Mouse (Mus musculus) testis, adult 2 months (tissue): ENCODE results near the gene Mtfr2. TPM values are rescaled to one million over a fixed set of nuclear protein-coding genes. Genes with fewer than 3 reads are reported as not detected.
A peak's percentile ranks its signal among the peaks of the same experiment; 100 is the strongest.

Experiments
- H3K27ac ChIP-seq: fragments of 200-500 bp; 2 replicates; pipeline ENCODE4 v1.5.1; 2012; ENCODE audit warnings: low read depth, low read length; ENCODE audit not compliant: control insufficient read depth, insufficient read depth
- H3K27me3 ChIP-seq: fragments of 200-500 bp; 2 replicates; pipeline ENCODE4 v1.6.1; 2012; ENCODE audit warnings: mild to moderate bottlenecking, low read length, moderate library complexity; ENCODE audit not compliant: control insufficient read depth, insufficient read depth
- H3K36me3 ChIP-seq: fragments of 200-500 bp; 2 replicates; pipeline ENCODE4 v1.6.1; 2012; ENCODE audit warnings: mild to moderate bottlenecking, low read length; ENCODE audit not compliant: control insufficient read depth, insufficient read depth
- H3K4me1 ChIP-seq: fragments of 200-500 bp; 2 replicates; pipeline ENCODE4 v1.6.1; 2012; ENCODE audit warnings: low read length; ENCODE audit not compliant: control insufficient read depth, insufficient read depth
- H3K4me3 ChIP-seq: fragments of 200-500 bp; 2 replicates; pipeline ENCODE4 v1.5.1; 2012; ENCODE audit warnings: low read depth, mild to moderate bottlenecking, low read length, moderate library complexity, mixed read lengths; ENCODE audit not compliant: control insufficient read depth
- CTCF ChIP-seq: fragments of 200-500 bp; IDR thresholded peaks from 2 replicates; pipeline ENCODE4 v1.5.1; 2012; ENCODE audit warnings: low read depth, mild to moderate bottlenecking, inconsistent platforms, low read length, moderate library complexity; ENCODE audit not compliant: control insufficient read depth, insufficient read depth, insufficient replicate concordance
- POLR2A ChIP-seq: fragments of 200-500 bp; IDR thresholded peaks from 2 replicates; pipeline ENCODE4 v1.6.1; 2012; ENCODE audit warnings: low read depth, mild to moderate bottlenecking, inconsistent platforms, low read length, moderate library complexity; ENCODE audit not compliant: control insufficient read depth
- polyA plus RNA-seq: library from polyadenylated mRNA; depleted of rRNA; stranded (reverse); fragments of >200 nt; gene quantifications from 2 replicates; pipeline ENCODE4 v1.2.3, GENCODE M21; 2012

Gene Mtfr2
- polyA plus RNA-seq, 1 experiment, result 8.2 TPM

DNA sequence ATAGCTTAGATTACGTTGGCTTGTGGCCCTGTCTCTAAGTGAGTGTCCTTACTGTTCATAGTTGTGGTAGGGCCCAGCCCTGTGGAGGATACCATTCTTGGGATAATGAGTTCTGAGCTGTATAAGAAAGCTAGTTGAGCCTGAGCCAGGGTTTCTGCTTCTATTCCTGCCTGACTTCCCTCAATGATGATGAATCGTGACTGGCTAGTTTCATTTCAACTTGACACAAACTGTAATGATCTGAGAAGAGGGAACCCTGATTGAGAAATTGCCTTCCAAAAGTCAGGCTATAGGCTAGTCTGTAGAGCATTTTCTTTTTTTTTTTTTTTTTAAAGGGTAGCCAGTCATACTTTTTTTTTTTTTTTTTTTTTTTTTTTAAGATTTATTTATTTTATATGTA lies 1.3 kb downstream of the Mtfr2 start:
- Histone ChIP-seq H3K4me3 (no peak overlapping the region; the same call in 1 of the 2 replicates), H3K4me1 (no peaks in the 10 kb centered on the region), H3K36me3 (no peaks in the 10 kb centered on the region), H3K27me3 (no peaks in the 10 kb centered on the region), H3K27ac (no peak overlapping the region)
- TF ChIP-seq POLR2A, result no peak
- TF ChIP-seq CTCF, result no peak

GRCm38 (mm10) chr10:20361542-20362449 lies 14.2 kb downstream of the Mtfr2 start:
- H3K27me3 ChIP-seq, result no peaks in the 10 kb centered on the region
- TF ChIP-seq POLR2A, result no peak
- no peak; the same call in 1 of the 2 replicates for TF ChIP-seq CTCF
- H3K27ac ChIP-seq, result no peak overlapping the region
- no peak overlapping the region for H3K4me3 ChIP-seq
- no peaks in the 10 kb centered on the region; the same call in 1 of the 2 replicates for H3K4me1 ChIP-seq
- H3K36me3 ChIP-seq, result no peaks in the 10 kb centered on the region; the same call in 1 of the 2 replicates

- no peak overlapping the region for H3K27ac ChIP-seq
- H3K27me3 ChIP-seq, result no peaks in the 10 kb centered on the region
- H3K4me3 ChIP-seq, result no peak overlapping the region; the same call in 1 of the 2 replicates
- no peaks in the 10 kb centered on the region; the same call in 1 of the 2 replicates for H3K36me3 ChIP-seq
- no peaks in the 10 kb centered on the region; the same call in 1 of the 2 replicates for H3K4me1 ChIP-seq
- no peak for TF ChIP-seq POLR2A
- TF ChIP-seq CTCF, result no peak
Measured at GRCm38 (mm10) chr10:20362450-20363118, 15.0 kb downstream of the Mtfr2 start.

GRCm38 (mm10) chr10:20372046-20372445 lies 24.5 kb downstream of the Mtfr2 start:
- no peak overlapping the region for H3K27ac ChIP-seq
- H3K4me1 ChIP-seq, result no peaks in the 10 kb centered on the region
- H3K27me3 ChIP-seq, result no peaks in the 10 kb centered on the region
- H3K36me3 ChIP-seq, result no peaks in the 10 kb centered on the region
- TF ChIP-seq CTCF (peak; percentile 23; the same call in 1 of the 2 replicates), POLR2A (no peak)
- no peak overlapping the region for H3K4me3 ChIP-seq

DNA sequence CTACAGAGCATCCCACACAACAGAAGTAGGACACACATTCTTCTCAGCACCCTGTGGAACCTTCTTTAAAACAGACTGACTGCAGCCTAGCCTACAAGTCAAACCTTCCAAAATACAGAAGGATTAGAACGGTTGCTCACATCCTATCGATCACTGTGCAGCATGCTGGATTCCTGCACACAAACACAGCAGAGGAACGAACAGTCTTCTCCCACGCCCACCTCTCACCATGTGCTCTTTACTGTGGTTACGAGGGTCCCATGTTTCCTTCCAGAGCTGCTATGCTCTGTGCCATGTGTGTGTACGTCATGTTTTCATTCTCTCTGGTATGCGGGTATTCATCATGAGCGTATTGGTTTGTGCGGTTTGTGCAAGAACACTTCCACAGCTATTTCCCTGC lies 30.1 kb downstream of the Mtfr2 start:
- no peaks in the 10 kb centered on the region for H3K4me1 ChIP-seq
- no peak overlapping the region for H3K27ac ChIP-seq
- TF ChIP-seq POLR2A (no peak), CTCF (no peak)
- no peaks in the 10 kb centered on the region for H3K36me3 ChIP-seq
- no peak overlapping the region for H3K4me3 ChIP-seq
- no peaks in the 10 kb centered on the region for H3K27me3 ChIP-seq

GRCm38 (mm10) chr10:20379071-20379735 lies 31.6 kb downstream of the Mtfr2 start:
- TF ChIP-seq POLR2A, result no peak
- TF ChIP-seq CTCF, result no peak
- H3K36me3 ChIP-seq, result no peaks in the 10 kb centered on the region
- no peaks in the 10 kb centered on the region for H3K27me3 ChIP-seq
- no peak overlapping the region for H3K27ac ChIP-seq
- H3K4me3 ChIP-seq, result no peak overlapping the region
- H3K4me1 ChIP-seq, result no peaks in the 10 kb centered on the region

GRCm38 (mm10) chr10:20380798-20381197 lies 33.2 kb downstream of the Mtfr2 start:
- Histone ChIP-seq H3K4me3 (no peak overlapping the region), H3K4me1 (no peaks in the 10 kb centered on the region), H3K27ac (no peak overlapping the region), H3K27me3 (no peaks in the 10 kb centered on the region), H3K36me3 (no peaks in the 10 kb centered on the region)
- no peak for TF ChIP-seq POLR2A
- TF ChIP-seq CTCF, result no peak
